Mouse (Mus musculus): ENCODE measurements around the gene Klf2. TPM values are rescaled to one million over a fixed set of nuclear protein-coding genes. Genes with fewer than 3 reads are reported as not detected.

Gene Klf2
- polyA plus RNA-seq, 1 experiment from 2014 or later = 10.3 TPM

- H3K4me1 ChIP-seq = peaks cover 6% of the 10 kb centered on the region; the same call in 1 of the 2 replicates
- ATAC-seq (ENCODE audit: low FRiP score, low read depth) = no peak
- H3K27me3 ChIP-seq (replicated peaks) = no peaks in the 10 kb centered on the region
- H3K9me3 ChIP-seq = no peaks in the 10 kb centered on the region
- 63% methylated on average over 8 of the region's 8 CpGs for WGBS
- H3K4me2 ChIP-seq (replicated peaks) = no peak overlapping the region
- no peak overlapping the region for H3K4me3 ChIP-seq
- no peaks in the 10 kb centered on the region for H3K36me3 ChIP-seq
- H3K27ac ChIP-seq = no peak overlapping the region
- no peak overlapping the region for H3K9ac ChIP-seq
These were observed 7.9 kb upstream of the Klf2 start for GRCm38 (mm10) chr8:72310849-72311506.

GRCm38 (mm10) chr8:72312926-72313518 lies 5.8 kb upstream of the Klf2 start:
- no peak overlapping the region for H3K4me2 ChIP-seq (replicated peaks)
- H3K9me3 ChIP-seq = no peaks in the 10 kb centered on the region
- no peaks in the 10 kb centered on the region for H3K27me3 ChIP-seq (replicated peaks)
- H3K4me1 ChIP-seq = peaks cover 6% of the 10 kb centered on the region; the same call in 1 of the 2 replicates
- no peaks in the 10 kb centered on the region for H3K36me3 ChIP-seq
- WGBS = 85% methylated on average over 3 of the region's 3 CpGs
- H3K27ac ChIP-seq = no peak overlapping the region
- H3K4me3 ChIP-seq = no peak overlapping the region
- H3K9ac ChIP-seq = no peak overlapping the region
- ATAC-seq (ENCODE audit: low FRiP score, low read depth) = no peak

GRCm38 (mm10) chr8:72316053-72316695 lies 2.7 kb upstream of the Klf2 start:
- Histone ChIP-seq H3K36me3 (no peaks in the 10 kb centered on the region), H3K27ac (no peak overlapping the region), H3K9me3 (no peaks in the 10 kb centered on the region), H3K9ac (peak overlapping the region; percentile 35; the same call in 1 of the 2 replicates), H3K27me3 (replicated peaks) (peaks cover 27% of the 10 kb centered on the region), H3K4me3 (no peak overlapping the region), H3K4me1 (peaks cover 18% of the 10 kb centered on the region), H3K4me2 (replicated peaks) (no peak overlapping the region)
- no peak for ATAC-seq (ENCODE audit: low FRiP score, low read depth)
- 31% methylated on average over 10 of the region's 10 CpGs for WGBS

DNA sequence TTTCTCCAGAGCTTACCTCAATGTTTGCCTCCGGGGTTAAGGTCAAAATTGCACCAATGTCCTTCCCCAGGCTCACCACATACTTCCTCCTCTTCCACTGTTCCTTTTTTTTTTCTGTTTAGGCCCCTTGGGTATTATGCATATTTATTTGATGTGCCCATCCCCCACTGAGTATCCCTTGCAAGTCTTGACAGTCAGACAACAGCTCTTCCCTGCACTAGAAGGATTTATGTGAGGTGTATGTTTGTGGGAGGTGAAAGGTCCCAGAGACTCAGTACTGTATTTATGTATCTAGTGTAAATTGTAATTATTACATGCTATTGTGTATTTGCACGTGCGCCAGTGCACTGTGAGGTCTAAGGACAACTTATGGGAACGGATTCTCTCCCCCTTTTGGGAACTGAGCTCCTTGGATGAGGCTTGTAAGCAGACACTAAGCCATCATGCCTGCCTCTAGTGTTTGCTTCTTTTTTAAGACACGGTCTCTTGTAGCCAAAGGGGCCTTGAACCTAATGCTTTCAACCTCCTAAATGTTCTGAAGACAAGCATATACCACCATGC lies 1.0 kb upstream of the Klf2 start:
- no peak for ATAC-seq (ENCODE audit: low FRiP score, low read depth)
- Histone ChIP-seq H3K36me3 (no peaks in the 10 kb centered on the region), H3K9me3 (no peaks in the 10 kb centered on the region), H3K4me3 (no peak overlapping the region), H3K4me2 (replicated peaks) (no peak overlapping the region), H3K4me1 (peaks cover 17% of the 10 kb centered on the region), H3K27me3 (replicated peaks) (peaks cover 44% of the 10 kb centered on the region), H3K9ac (no peak overlapping the region), H3K27ac (no peak overlapping the region)
- WGBS = 50% methylated on average over 5 of the region's 5 CpGs

DNA sequence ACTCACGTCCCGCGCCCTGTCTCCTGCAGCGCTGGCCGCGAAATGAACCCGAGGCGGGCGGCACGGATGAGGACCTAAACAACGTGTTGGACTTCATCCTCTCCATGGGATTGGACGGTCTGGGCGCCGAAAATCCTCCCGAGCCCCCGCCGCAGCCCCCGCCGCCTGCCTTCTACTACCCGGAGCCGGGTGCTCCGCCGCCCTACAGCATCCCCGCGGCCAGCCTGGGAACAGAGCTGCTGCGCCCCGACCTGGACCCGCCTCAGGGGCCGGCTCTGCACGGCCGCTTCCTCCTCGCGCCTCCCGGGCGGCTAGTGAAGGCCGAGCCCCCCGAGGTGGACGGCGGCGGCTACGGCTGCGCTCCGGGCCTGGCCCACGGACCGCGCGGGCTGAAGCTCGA lies 564 bp downstream of the Klf2 start:
- Histone ChIP-seq H3K4me2 (replicated peaks) (peak overlapping the region; percentile 82), H3K27me3 (replicated peaks) (peaks cover 49% of the 10 kb centered on the region), H3K27ac (no peak overlapping the region), H3K9ac (peak overlapping the region; percentile 47), H3K9me3 (no peaks in the 10 kb centered on the region), H3K4me1 (peaks cover 17% of the 10 kb centered on the region), H3K4me3 (peak overlapping the region; percentile 43), H3K36me3 (no peaks in the 10 kb centered on the region)
- ATAC-seq (ENCODE audit: low FRiP score, low read depth) = peak; percentile 37
- 3% methylated on average over 48 of the region's 48 CpGs for WGBS

DNA sequence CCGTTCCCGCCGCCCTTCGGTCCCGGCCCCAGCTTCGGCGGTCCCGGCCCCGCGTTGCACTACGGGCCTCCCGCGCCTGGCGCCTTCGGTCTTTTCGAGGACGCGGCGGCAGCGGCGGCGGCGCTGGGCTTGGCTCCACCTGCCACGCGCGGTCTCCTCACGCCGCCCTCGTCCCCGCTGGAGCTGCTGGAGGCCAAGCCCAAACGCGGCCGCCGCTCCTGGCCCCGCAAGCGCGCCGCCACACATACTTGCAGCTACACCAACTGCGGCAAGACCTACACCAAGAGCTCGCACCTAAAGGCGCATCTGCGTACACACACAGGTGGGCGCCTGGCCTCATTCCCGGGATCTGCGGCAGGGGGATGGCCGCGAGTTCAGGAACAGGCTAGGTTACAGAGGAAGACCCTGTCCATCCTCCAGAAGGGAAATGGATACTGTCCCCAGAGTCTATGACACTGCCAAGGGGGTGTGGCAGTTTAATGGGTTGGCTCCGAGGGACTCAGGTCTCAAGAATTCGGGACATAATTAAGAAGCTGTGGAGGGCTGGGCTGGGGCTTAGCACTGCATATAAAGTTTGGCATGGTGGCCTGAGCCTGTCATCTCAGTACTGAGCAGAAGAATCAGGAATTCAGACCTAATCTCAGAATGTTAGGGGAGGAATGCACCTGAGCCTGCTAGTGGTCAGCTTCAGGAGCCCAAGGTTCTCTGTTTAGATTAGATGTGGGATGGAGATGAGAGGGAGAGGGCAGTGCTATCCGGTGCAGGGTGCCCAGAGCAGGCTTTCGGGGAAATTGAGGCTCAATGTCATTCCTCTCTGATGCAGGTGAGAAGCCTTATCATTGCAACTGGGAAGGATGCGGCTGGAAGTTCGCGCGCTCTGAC lies 1.3 kb downstream of the Klf2 start:
- peaks cover 49% of the 10 kb centered on the region for H3K27me3 ChIP-seq (replicated peaks)
- H3K4me3 ChIP-seq = peak overlapping the region; percentile 43
- no peak overlapping the region for H3K27ac ChIP-seq
- H3K4me2 ChIP-seq (replicated peaks) = peak overlapping the region; percentile 82
- H3K9me3 ChIP-seq = no peaks in the 10 kb centered on the region
- H3K9ac ChIP-seq = peak overlapping the region; percentile 47
- H3K4me1 ChIP-seq = peaks cover 17% of the 10 kb centered on the region
- WGBS = 8% methylated on average over 55 of the region's 55 CpGs
- H3K36me3 ChIP-seq = no peaks in the 10 kb centered on the region
- ATAC-seq (ENCODE audit: low FRiP score, low read depth) = no peak

GRCm38 (mm10) chr8:72320803-72321583 lies 2.2 kb downstream of the Klf2 start:
- no peaks in the 10 kb centered on the region for H3K36me3 ChIP-seq
- 60% methylated on average over 25 of the region's 25 CpGs for WGBS
- peaks cover 17% of the 10 kb centered on the region for H3K4me1 ChIP-seq
- peak overlapping the region; percentile 82; the same call in 1 of the 2 replicates for H3K4me2 ChIP-seq (replicated peaks)
- no peak for ATAC-seq (ENCODE audit: low FRiP score, low read depth)
- H3K27ac ChIP-seq = no peak overlapping the region
- H3K4me3 ChIP-seq = peak overlapping the region; percentile 43
- H3K27me3 ChIP-seq (replicated peaks) = peaks cover 49% of the 10 kb centered on the region
- no peak overlapping the region for H3K9ac ChIP-seq
- H3K9me3 ChIP-seq = no peaks in the 10 kb centered on the region

DNA sequence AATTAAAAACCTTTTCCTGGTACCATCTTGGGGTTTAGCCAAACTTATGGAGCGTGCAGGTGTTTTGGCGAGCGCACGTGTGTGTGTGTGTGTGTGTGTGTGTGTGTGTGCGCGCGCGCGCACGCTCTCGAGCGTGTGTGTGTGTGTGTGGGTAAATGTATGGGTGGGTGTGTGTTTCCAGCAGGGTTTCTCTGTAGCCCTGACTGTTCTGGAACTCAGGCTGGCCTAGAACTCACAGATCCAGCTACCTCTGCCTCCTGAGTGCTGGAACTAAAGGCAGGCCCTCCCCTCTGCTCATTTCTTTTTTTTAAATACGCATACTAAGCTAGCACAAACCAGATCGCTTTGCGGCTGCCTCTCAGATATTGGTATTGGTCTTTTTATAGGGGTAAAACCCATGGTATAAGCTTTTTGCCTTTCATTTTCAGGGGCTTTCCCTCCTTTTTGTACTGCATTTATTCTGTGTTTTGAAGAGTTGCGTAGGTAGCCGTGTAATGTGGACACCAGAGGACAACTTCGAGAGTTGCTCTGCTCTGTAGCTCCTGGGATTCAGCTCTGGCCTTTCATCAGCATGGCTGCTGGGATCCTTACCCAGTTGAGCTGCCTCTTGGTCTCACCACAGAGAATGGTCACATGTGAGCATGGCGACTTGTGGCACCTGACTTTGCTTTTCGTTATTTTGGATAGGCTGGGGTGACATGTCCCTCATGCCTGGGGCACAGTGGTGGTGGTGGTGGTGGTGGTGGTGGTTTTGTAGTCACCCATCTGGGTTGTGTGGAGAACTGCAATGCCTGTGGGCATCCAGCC lies 3.0 kb downstream of the Klf2 start:
- 91% methylated on average over 20 of the region's 20 CpGs for WGBS
- no peak overlapping the region for H3K4me2 ChIP-seq (replicated peaks)
- no peak overlapping the region for H3K4me3 ChIP-seq
- peaks cover 17% of the 10 kb centered on the region for H3K4me1 ChIP-seq
- ATAC-seq (ENCODE audit: low FRiP score, low read depth) = no peak
- H3K9ac ChIP-seq = no peak overlapping the region
- H3K27me3 ChIP-seq (replicated peaks) = peaks cover 49% of the 10 kb centered on the region
- no peak overlapping the region for H3K27ac ChIP-seq
- H3K9me3 ChIP-seq = no peaks in the 10 kb centered on the region
- H3K36me3 ChIP-seq = no peaks in the 10 kb centered on the region

DNA sequence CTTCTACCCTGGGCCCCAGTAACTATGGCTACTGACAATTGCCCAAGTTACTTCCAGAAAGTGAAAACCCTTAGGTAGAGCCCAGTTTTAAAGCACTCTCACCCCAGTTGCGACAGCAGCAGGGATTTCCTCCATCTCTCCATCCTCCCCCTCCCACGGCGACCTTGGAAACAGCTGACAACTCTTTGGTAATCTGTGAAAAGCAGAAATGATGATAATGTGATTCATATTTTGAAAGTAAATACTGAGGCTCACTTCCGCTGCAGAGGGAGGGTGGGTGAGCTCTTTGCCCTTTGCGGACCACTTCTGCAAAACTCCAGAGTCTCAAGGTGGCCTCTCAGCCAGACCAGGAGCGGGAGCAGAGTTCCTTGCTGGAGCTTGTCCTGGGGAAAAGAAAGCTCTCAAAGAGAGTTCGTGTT lies 3.6 kb downstream of the Klf2 start:
- H3K27ac ChIP-seq = no peak overlapping the region
- H3K4me1 ChIP-seq = peaks cover 17% of the 10 kb centered on the region
- no peak overlapping the region for H3K4me2 ChIP-seq (replicated peaks)
- ATAC-seq (ENCODE audit: low FRiP score, low read depth) = no peak
- no peak overlapping the region for H3K9ac ChIP-seq
- H3K4me3 ChIP-seq = no peak overlapping the region
- no peaks in the 10 kb centered on the region for H3K9me3 ChIP-seq
- peaks cover 49% of the 10 kb centered on the region for H3K27me3 ChIP-seq (replicated peaks)
- 75% methylated on average over 7 of the region's 7 CpGs for WGBS
- H3K36me3 ChIP-seq = no peaks in the 10 kb centered on the region

- Histone ChIP-seq H3K4me1 (peaks cover 17% of the 10 kb centered on the region), H3K27me3 (replicated peaks) (peaks cover 49% of the 10 kb centered on the region), H3K9me3 (no peaks in the 10 kb centered on the region), H3K4me2 (replicated peaks) (no peak overlapping the region), H3K9ac (no peak overlapping the region), H3K36me3 (no peaks in the 10 kb centered on the region), H3K27ac (no peak overlapping the region), H3K4me3 (no peak overlapping the region)
- no peak for ATAC-seq (ENCODE audit: low FRiP score, low read depth)
- 64% methylated on average over 6 of the region's 6 CpGs for WGBS
These were observed 4.4 kb downstream of the Klf2 start for GRCm38 (mm10) chr8:72323131-72323725.

All from neural tube, embryonic 12.5 days (tissue).